Mouse (Mus musculus): ENCODE measurements around the gene Fam114a1. TPM values are rescaled to one million over a fixed set of nuclear protein-coding genes. Genes with fewer than 3 reads are reported as not detected.

The Fam114a1 gene
- polyA plus RNA-seq, 1 experiment: 18.5 TPM

- Histone ChIP-seq H3K27me3 (ENCODE audit: control insufficient read depth, insufficient read depth, insufficient read length) (no peaks in the 10 kb centered on the region), H3ac (ENCODE audit: control insufficient read depth, insufficient read length) (no peak overlapping the region), H3K4me2 (ENCODE audit: low read depth) (no peak overlapping the region), H3K36me3 (ENCODE audit: control insufficient read depth, insufficient read depth) (no peaks in the 10 kb centered on the region), H3K79me2 (ENCODE audit: control insufficient read depth, insufficient read depth) (no peaks in the 10 kb centered on the region), H3K4me3 (no peak overlapping the region)
- no peak for TF ChIP-seq CEBPB (IDR thresholded peaks at IDR 0.05; ENCODE audit: insufficient read depth, poor library complexity, severe bottlenecking)
- no peak for TF ChIP-seq POLR2A (IDR thresholded peaks at IDR 0.05; ENCODE audit: insufficient read length, low read depth)
- peak in 1 of 3 experiments; percentile 69 for TF ChIP-seq MYOG (IDR thresholded peaks at IDR 0.05; ENCODE audit: control insufficient read depth in 1 of 3, insufficient read depth in 1 of 3, insufficient read length in 2 of 3, low read depth in 2 of 3)
- no peak for TF ChIP-seq REST (IDR thresholded peaks at IDR 0.05; ENCODE audit: insufficient read depth, insufficient read length)
- no peak for TF ChIP-seq USF1 (IDR thresholded peaks at IDR 0.05; ENCODE audit: low read depth)
- peak; percentile 6 for TF ChIP-seq TCF12 (IDR thresholded peaks at IDR 0.05; ENCODE audit: insufficient read depth, poor library complexity, severe bottlenecking)
- TF ChIP-seq MYOD1 (IDR thresholded peaks at IDR 0.05; ENCODE audit: control insufficient read depth in 1 of 3, insufficient read length in 2 of 3, low read depth in 2 of 3): no peak
- no peak for TF ChIP-seq SRF (IDR thresholded peaks at IDR 0.05; ENCODE audit: control insufficient read depth, insufficient read length, low read depth)
- no peak for TF ChIP-seq TCF3 (IDR thresholded peaks at IDR 0.05; ENCODE audit: insufficient read length, low read depth)
These were observed 18.4 kb upstream of the Fam114a1 start for GRCm38 (mm10) chr5:64951486-64951885.

DNA sequence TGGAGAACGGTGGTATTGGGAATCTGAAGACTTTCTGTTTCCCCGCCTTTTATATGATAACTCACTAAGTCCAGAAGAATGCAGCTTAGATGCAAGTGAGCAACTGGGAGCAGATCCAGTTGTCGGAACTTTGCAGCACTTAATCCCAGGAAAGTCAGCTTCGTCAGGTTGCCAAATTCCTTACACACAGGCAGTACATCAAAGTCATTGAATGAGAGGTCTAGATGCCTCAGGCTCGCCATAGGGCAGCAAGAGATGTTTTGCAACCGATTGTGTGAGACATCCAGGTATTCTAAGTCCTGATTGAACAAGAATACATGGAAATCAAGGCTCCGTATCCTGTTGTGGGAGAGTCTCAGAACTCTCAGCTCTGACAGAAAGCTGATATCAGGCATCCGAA is 14.9 kb upstream of the Fam114a1 start:
- Histone ChIP-seq H3K36me3 (ENCODE audit: control insufficient read depth, insufficient read depth) (no peaks in the 10 kb centered on the region), H3K27me3 (ENCODE audit: control insufficient read depth, insufficient read depth, insufficient read length) (no peaks in the 10 kb centered on the region), H3K4me2 (ENCODE audit: low read depth) (no peak overlapping the region), H3K79me2 (ENCODE audit: control insufficient read depth, insufficient read depth) (no peaks in the 10 kb centered on the region), H3K4me3 (no peak overlapping the region), H3ac (ENCODE audit: control insufficient read depth, insufficient read length) (no peak overlapping the region)
- no peak for TF ChIP-seq TCF3 (IDR thresholded peaks at IDR 0.05; ENCODE audit: insufficient read length, low read depth)
- no peak for TF ChIP-seq CEBPB (IDR thresholded peaks at IDR 0.05; ENCODE audit: insufficient read depth, poor library complexity, severe bottlenecking)
- TF ChIP-seq TCF12 (IDR thresholded peaks at IDR 0.05; ENCODE audit: insufficient read depth, poor library complexity, severe bottlenecking): no peak
- no peak for TF ChIP-seq REST (IDR thresholded peaks at IDR 0.05; ENCODE audit: insufficient read depth, insufficient read length)
- no peak for TF ChIP-seq E2F4 (IDR thresholded peaks at IDR 0.05; ENCODE audit: insufficient read depth)
- no peak for TF ChIP-seq MAX (IDR thresholded peaks at IDR 0.05; ENCODE audit: low read depth)
- no peak for TF ChIP-seq POLR2AphosphoS2 (IDR thresholded peaks at IDR 0.05; ENCODE audit: insufficient read length, low read depth)
- no peak for TF ChIP-seq MYOD1 (IDR thresholded peaks at IDR 0.05; ENCODE audit: control insufficient read depth in 1 of 3, insufficient read length in 2 of 3, low read depth in 2 of 3)
- no peak for TF ChIP-seq MYOG (IDR thresholded peaks at IDR 0.05; ENCODE audit: control insufficient read depth in 1 of 3, insufficient read depth in 1 of 3, insufficient read length in 2 of 3, low read depth in 2 of 3)
- no peak for TF ChIP-seq POLR2A (IDR thresholded peaks at IDR 0.05; ENCODE audit: insufficient read length, low read depth)
- no peak for TF ChIP-seq SRF (IDR thresholded peaks at IDR 0.05; ENCODE audit: control insufficient read depth, insufficient read length, low read depth)
- TF ChIP-seq USF1 (IDR thresholded peaks at IDR 0.05; ENCODE audit: low read depth): no peak

DNA sequence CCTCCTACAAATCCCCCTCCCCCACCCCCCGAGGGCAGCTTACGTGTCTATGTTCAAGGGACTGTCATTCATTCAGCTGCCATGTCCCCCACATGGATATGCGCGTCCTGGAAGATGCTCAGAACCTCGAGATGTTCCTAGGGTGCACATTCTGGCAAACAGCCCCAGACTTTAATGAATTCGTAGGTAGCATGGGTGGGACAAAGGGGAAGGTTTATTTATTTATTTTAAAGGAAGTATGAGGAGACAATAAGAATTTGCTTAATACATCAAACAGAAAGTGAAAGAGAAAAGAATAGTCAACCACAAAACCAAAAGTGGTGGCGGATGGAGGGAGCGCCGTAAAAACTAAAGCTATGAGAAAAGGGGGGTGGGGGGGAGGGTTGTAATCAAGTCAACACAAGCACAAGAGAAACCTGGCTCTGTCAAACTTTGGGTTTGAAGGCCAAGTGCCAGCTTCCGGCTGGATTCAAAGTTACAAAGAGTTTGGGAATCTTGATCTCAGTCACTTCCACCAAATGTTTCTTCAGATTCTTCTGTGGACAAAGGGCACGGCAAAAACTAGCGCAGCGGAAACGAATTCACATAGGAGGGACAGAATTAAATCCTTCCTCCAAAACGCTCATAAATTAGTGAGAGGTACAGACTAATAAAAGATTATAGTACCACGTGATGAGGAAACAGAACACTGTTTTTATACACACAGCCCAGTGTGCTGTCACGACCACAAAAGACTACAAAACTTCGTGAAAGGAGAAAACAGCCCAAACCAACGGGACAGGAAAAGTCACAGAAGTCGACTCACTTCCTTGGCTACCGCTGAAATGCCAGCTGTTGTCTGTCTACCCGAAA is 10.7 kb upstream of the Fam114a1 start:
- no peaks in the 10 kb centered on the region for H3K27me3 ChIP-seq (ENCODE audit: control insufficient read depth, insufficient read depth, insufficient read length)
- H3K79me2 ChIP-seq (ENCODE audit: control insufficient read depth, insufficient read depth): no peaks in the 10 kb centered on the region
- H3K4me3 ChIP-seq: peak overlapping the region; percentile 40
- H3K36me3 ChIP-seq (ENCODE audit: control insufficient read depth, insufficient read depth): no peaks in the 10 kb centered on the region
- peak overlapping the region; percentile 75 for H3K4me2 ChIP-seq (ENCODE audit: low read depth)
- TF ChIP-seq USF1 (IDR thresholded peaks at IDR 0.05; ENCODE audit: low read depth) (peak; percentile 89), REST (IDR thresholded peaks at IDR 0.05; ENCODE audit: insufficient read depth, insufficient read length) (no peak), MYOD1 (IDR thresholded peaks at IDR 0.05; ENCODE audit: control insufficient read depth in 1 of 3, insufficient read length in 2 of 3, low read depth in 2 of 3) (peak in 2 of 3 experiments; percentile 34 to 47)
- no peak overlapping the region for H3ac ChIP-seq (ENCODE audit: control insufficient read depth, insufficient read length)

- no peak within 1 kb of the TSS for H3ac ChIP-seq (ENCODE audit: control insufficient read depth, insufficient read length)
- H3K36me3 ChIP-seq (ENCODE audit: control insufficient read depth, insufficient read depth): no peaks in the 10 kb centered on the region
- TF ChIP-seq CEBPB (IDR thresholded peaks at IDR 0.05; ENCODE audit: insufficient read depth, poor library complexity, severe bottlenecking) (no peak), MYOD1 (IDR thresholded peaks at IDR 0.05; ENCODE audit: control insufficient read depth in 1 of 3, insufficient read length in 2 of 3, low read depth in 2 of 3) (no peak), REST (IDR thresholded peaks at IDR 0.05; ENCODE audit: insufficient read depth, insufficient read length) (no peak), E2F4 (IDR thresholded peaks at IDR 0.05; ENCODE audit: insufficient read depth) (no peak), MYOG (IDR thresholded peaks at IDR 0.05; ENCODE audit: control insufficient read depth in 1 of 3, insufficient read depth in 1 of 3, insufficient read length in 2 of 3, low read depth in 2 of 3) (no peak), POLR2A (IDR thresholded peaks at IDR 0.05; ENCODE audit: insufficient read length, low read depth) (no peak), MAX (IDR thresholded peaks at IDR 0.05; ENCODE audit: low read depth) (no peak), USF1 (IDR thresholded peaks at IDR 0.05; ENCODE audit: low read depth) (no peak), TCF3 (IDR thresholded peaks at IDR 0.05; ENCODE audit: insufficient read length, low read depth) (no peak), TCF12 (IDR thresholded peaks at IDR 0.05; ENCODE audit: insufficient read depth, poor library complexity, severe bottlenecking) (no peak), SRF (IDR thresholded peaks at IDR 0.05; ENCODE audit: control insufficient read depth, insufficient read length, low read depth) (no peak), POLR2AphosphoS2 (IDR thresholded peaks at IDR 0.05; ENCODE audit: insufficient read length, low read depth) (no peak)
- no peaks in the 10 kb centered on the region for H3K79me2 ChIP-seq (ENCODE audit: control insufficient read depth, insufficient read depth)
- H3K4me2 ChIP-seq (ENCODE audit: low read depth): peak within 1 kb of the TSS; percentile 75
- peak within 1 kb of the TSS; percentile 40 for H3K4me3 ChIP-seq
- H3K27me3 ChIP-seq (ENCODE audit: control insufficient read depth, insufficient read depth, insufficient read length): no peaks in the 10 kb centered on the region
These were observed 10.0 kb upstream of the Fam114a1 start, which contains the start of gene Tlr6 for GRCm38 (mm10) chr5:64959843-64960230. Gene Tlr6, minus strand, starts transcription at chr5:64960097.
